In genomic region chr13:48822288-48822687, GRCm38 (mm10) we compare ENCODE assay signal across 9 mouse cellular contexts.
"Had no signal": no experiment of that assay in that cellular context is flagged by ENCODE, and none has a peak within 500 bp of the region (broad histone marks: within the 10 kb centered on the region; RNA-seq: fewer than 3 reads in every experiment).

No protein-coding gene starts in this region.

- DNase-seq: kidney, postnatal 10 days; kidney, postnatal 4 days; lung, embryonic 14.5 days; lung, postnatal 10 days; lung, postnatal 4 days; midbrain, embryonic 14.5 days; right cerebral cortex, adult 18-20 months; right cerebral cortex, postnatal 25 days; thymus, postnatal 4 days had no signal
